Mouse (Mus musculus): ENCODE results near the gene Elobl. TPM values are rescaled to one million over a fixed set of nuclear protein-coding genes. Genes with fewer than 3 reads are reported as not detected.

Elobl gene
- not detected in 2 replicates for polyA plus RNA-seq (2015; fragmentation: Nextera tagmentation; extraction: Ambion mirVana)

GRCm38 (mm10) chr11:88966881-88967361 is at the start of gene Elobl:
Elobl (minus strand) TSS chr11:88966931.
- 96% methylated on average over 2 of the region's 3 CpGs for WGBS
- no peaks in the 10 kb centered on the region for H3K9me3 ChIP-seq
- no peak for ATAC-seq (ENCODE audit: low FRiP score, low read depth)

GRCm38 (mm10) chr11:89012241-89012640 is 45.5 kb upstream of the Elobl start:
- no peaks in the 10 kb centered on the region for H3K27me3 ChIP-seq
- no peak for ATAC-seq (ENCODE audit: low FRiP score, low read depth)
- WGBS: 88% methylated on average over 5 of the region's 5 CpGs
- no peak overlapping the region for H3K9ac ChIP-seq
- no peak overlapping the region for H3K4me2 ChIP-seq
- no peaks in the 10 kb centered on the region for H3K36me3 ChIP-seq
- no peak overlapping the region for H3K4me3 ChIP-seq
- H3K27ac ChIP-seq (replicated peaks): no peak overlapping the region
- H3K4me1 ChIP-seq (replicated peaks): no peaks in the 10 kb centered on the region
- H3K9me3 ChIP-seq: no peaks in the 10 kb centered on the region

More at GRCm38 (mm10) chr11:88966881-88967361, at the start of gene Elobl:
- no peak within 1 kb of the TSS for H3K27ac ChIP-seq (replicated peaks)
- no peak within 1 kb of the TSS for H3K4me3 ChIP-seq
- no peaks in the 10 kb centered on the region for H3K36me3 ChIP-seq
- no peak within 1 kb of the TSS for H3K9ac ChIP-seq
- no peaks in the 10 kb centered on the region for H3K4me1 ChIP-seq (replicated peaks)
- H3K4me2 ChIP-seq: no peak within 1 kb of the TSS
- no peaks in the 10 kb centered on the region for H3K27me3 ChIP-seq

- H3K9me3 ChIP-seq: no peaks in the 10 kb centered on the region
- no peaks in the 10 kb centered on the region for H3K4me1 ChIP-seq (replicated peaks)
- H3K36me3 ChIP-seq: no peaks in the 10 kb centered on the region
- H3K9ac ChIP-seq: no peak overlapping the region
- WGBS: 79% methylated on average over 7 of the region's 7 CpGs
- no peak overlapping the region for H3K4me2 ChIP-seq
- no peak overlapping the region for H3K27ac ChIP-seq (replicated peaks)
- H3K4me3 ChIP-seq: no peak overlapping the region
- ATAC-seq (ENCODE audit: low FRiP score, low read depth): no peak
- H3K27me3 ChIP-seq: no peaks in the 10 kb centered on the region
Measured at GRCm38 (mm10) chr11:89009496-89009895, 42.8 kb upstream of the Elobl start.

DNA sequence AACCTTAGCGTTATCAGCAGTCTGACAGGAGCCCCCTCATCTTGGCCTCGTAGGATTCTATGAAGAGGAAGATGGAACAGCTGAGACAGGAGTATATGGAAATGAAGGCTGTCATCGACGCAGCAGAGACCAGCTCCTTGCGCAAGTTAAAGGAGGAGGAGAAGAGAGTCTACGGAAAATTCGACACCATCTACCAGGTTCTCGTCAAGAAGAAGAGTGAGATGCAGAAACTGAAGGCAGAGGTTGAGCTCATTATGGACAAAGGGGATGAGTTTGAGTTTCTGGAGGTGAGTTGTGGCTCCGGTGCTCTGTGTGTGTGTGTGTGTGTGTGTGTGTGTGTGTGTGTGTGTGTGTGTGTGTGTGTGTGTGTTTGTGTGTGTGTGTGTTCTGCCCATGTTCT is 42.3 kb upstream of the Elobl start:
- 92% methylated on average over 9 of the region's 9 CpGs for WGBS
- no peaks in the 10 kb centered on the region for H3K4me1 ChIP-seq (replicated peaks)
- no peak overlapping the region for H3K4me2 ChIP-seq
- H3K27ac ChIP-seq (replicated peaks): no peak overlapping the region
- ATAC-seq (ENCODE audit: low FRiP score, low read depth): no peak
- no peaks in the 10 kb centered on the region for H3K9me3 ChIP-seq
- no peak overlapping the region for H3K9ac ChIP-seq
- H3K27me3 ChIP-seq: no peaks in the 10 kb centered on the region
- H3K36me3 ChIP-seq: no peaks in the 10 kb centered on the region
- no peak overlapping the region for H3K4me3 ChIP-seq

DNA sequence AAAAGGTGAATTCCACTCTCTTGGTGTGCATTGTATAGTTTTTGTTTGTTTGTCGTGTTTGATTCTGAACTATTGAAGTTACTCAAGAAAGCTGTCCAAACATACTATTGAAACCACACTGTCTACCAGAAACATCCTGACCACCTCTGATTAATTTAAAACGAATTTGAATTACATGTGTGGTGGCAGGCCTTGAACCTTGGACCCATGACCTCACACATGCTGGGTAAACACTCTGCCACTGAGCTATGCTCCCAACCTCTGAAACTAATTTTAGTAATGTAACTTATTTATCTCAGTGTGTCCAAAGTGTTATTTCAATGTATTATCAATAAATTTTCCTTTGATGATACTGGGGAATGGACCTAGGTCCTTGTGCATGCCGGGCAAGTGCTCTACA is 40.9 kb upstream of the Elobl start:
- no peak overlapping the region for H3K27ac ChIP-seq (replicated peaks)
- no peak overlapping the region for H3K4me3 ChIP-seq
- WGBS: 86% methylated on average over 3 of the region's 3 CpGs

DNA sequence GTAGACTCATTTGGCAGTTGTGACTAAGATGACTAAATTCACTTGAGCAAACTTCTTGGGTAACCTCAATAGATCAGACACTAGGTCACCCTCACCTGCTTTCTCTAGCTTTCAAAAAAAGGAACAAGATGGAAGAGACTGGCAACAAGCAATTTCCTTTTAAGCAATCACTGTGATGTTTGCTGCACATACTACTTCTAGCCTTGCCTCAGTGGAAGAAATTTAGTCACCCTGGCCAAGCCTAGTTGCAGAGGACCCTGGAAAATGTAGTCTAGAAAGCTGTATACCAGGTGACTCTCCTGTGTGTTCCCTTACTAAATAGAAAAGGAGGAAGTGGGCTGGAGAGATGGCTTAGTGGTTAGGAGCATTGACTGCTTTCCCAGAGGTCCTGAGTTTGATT is 39.7 kb upstream of the Elobl start:
- no peaks in the 10 kb centered on the region for H3K4me1 ChIP-seq (replicated peaks)
- H3K27me3 ChIP-seq: no peaks in the 10 kb centered on the region
- no peak overlapping the region for H3K4me2 ChIP-seq
- no peak overlapping the region for H3K27ac ChIP-seq (replicated peaks)
- H3K9me3 ChIP-seq: no peaks in the 10 kb centered on the region
- no peak overlapping the region for H3K9ac ChIP-seq
- no peak overlapping the region for H3K4me3 ChIP-seq
- no peak for ATAC-seq (ENCODE audit: low FRiP score, low read depth)
- no peaks in the 10 kb centered on the region for H3K36me3 ChIP-seq

More for the DNA sequence above, 40.9 kb upstream of the Elobl start:
- Histone ChIP-seq H3K9ac (no peak overlapping the region), H3K27me3 (no peaks in the 10 kb centered on the region), H3K4me2 (no peak overlapping the region), H3K9me3 (no peaks in the 10 kb centered on the region), H3K4me1 (replicated peaks) (no peaks in the 10 kb centered on the region), H3K36me3 (no peaks in the 10 kb centered on the region)
- no peak for ATAC-seq (ENCODE audit: low FRiP score, low read depth)

- no peak for ATAC-seq (ENCODE audit: low FRiP score, low read depth)
- no peak overlapping the region for H3K4me3 ChIP-seq
Measured at GRCm38 (mm10) chr11:89005473-89005872, 38.7 kb upstream of the Elobl start.

GRCm38 (mm10) chr11:89003726-89004125 is 37.0 kb upstream of the Elobl start:
- H3K9me3 ChIP-seq: no peaks in the 10 kb centered on the region
- 83% methylated on average over 4 of the region's 4 CpGs for WGBS
- H3K4me3 ChIP-seq: no peak overlapping the region
- H3K4me1 ChIP-seq (replicated peaks): peaks cover 3% of the 10 kb centered on the region; the same call in 1 of the 2 replicates
- no peak overlapping the region for H3K4me2 ChIP-seq
- no peak for ATAC-seq (ENCODE audit: low FRiP score, low read depth)
- peaks cover 14% of the 10 kb centered on the region for H3K27me3 ChIP-seq
- no peak overlapping the region for H3K27ac ChIP-seq (replicated peaks)
- H3K9ac ChIP-seq: no peak overlapping the region
- no peaks in the 10 kb centered on the region for H3K36me3 ChIP-seq

More at GRCm38 (mm10) chr11:89005473-89005872, 38.7 kb upstream of the Elobl start:
- Histone ChIP-seq H3K36me3 (no peaks in the 10 kb centered on the region), H3K4me2 (no peak overlapping the region), H3K27me3 (no peaks in the 10 kb centered on the region), H3K9me3 (no peaks in the 10 kb centered on the region), H3K9ac (no peak overlapping the region), H3K4me1 (replicated peaks) (no peaks in the 10 kb centered on the region), H3K27ac (replicated peaks) (no peak overlapping the region)
- whole genome bisulfite sequencing: 85% methylated on average over 5 of the region's 5 CpGs

DNA sequence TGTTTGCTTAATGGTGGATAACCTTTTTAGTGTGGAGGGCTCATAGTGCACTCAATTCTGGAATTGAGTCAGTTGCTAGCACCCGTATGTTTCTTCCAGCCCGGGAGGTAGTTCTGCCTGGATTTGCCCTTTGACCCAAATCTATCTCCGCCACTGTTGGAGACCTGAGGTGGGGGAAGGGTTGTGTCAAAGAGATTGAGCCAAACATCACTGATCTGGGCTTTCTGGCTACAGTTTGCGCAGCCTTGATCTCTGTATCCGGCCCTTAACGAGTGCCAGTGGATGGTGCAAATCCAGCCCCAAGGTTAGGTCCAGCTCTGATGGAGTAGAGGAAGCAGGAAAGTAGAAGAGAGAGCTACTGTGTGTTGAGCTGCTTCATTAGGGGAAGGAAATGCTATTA is 36.3 kb upstream of the Elobl start:
- no peak overlapping the region for H3K4me3 ChIP-seq
- no peak for ATAC-seq (ENCODE audit: low FRiP score, low read depth)
- H3K27ac ChIP-seq (replicated peaks): no peak overlapping the region
- 67% methylated on average over 6 of the region's 6 CpGs for WGBS
- H3K36me3 ChIP-seq: no peaks in the 10 kb centered on the region
- peak overlapping the region; percentile 10; the same call in 1 of the 2 replicates for H3K4me2 ChIP-seq
- H3K4me1 ChIP-seq (replicated peaks): peaks cover 3% of the 10 kb centered on the region; the same call in 1 of the 2 replicates
- no peak overlapping the region for H3K9ac ChIP-seq
- no peaks in the 10 kb centered on the region for H3K9me3 ChIP-seq
- peaks cover 15% of the 10 kb centered on the region for H3K27me3 ChIP-seq

DNA sequence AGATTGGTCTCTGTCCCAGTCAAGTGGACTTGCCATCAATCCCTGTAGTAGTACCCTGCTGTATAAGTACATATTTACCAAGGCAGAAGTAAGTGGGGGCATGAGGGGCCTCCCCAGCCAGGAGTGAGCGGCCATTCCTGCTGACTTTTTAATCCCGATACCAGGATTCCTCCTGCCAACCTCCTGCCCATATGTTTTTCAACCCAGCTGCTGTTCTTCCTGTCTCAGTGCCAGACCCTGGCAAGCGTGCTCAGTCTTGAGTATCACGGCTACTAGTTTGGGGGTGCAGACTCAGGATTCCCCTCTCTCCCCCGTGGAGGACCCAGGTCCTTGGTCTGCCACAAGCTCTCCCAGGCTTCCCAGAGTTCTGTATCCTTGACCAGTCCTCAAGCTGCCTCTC is 35.9 kb upstream of the Elobl start:
- H3K4me2 ChIP-seq: peak overlapping the region; percentile 10; the same call in 1 of the 2 replicates

GRCm38 (mm10) chr11:89002068-89002467 is 35.3 kb upstream of the Elobl start:
- no peak overlapping the region for H3K4me2 ChIP-seq
- no peaks in the 10 kb centered on the region for H3K9me3 ChIP-seq
- peaks cover 3% of the 10 kb centered on the region; the same call in 1 of the 2 replicates for H3K4me1 ChIP-seq (replicated peaks)
- no peak overlapping the region for H3K4me3 ChIP-seq
- H3K36me3 ChIP-seq: no peaks in the 10 kb centered on the region
- 90% methylated on average over 5 of the region's 5 CpGs for WGBS
- ATAC-seq (ENCODE audit: low FRiP score, low read depth): no peak
- no peak overlapping the region for H3K27ac ChIP-seq (replicated peaks)
- H3K9ac ChIP-seq: no peak overlapping the region
- peaks cover 15% of the 10 kb centered on the region for H3K27me3 ChIP-seq

More for the DNA sequence above, 35.9 kb upstream of the Elobl start:
- Histone ChIP-seq H3K4me3 (no peak overlapping the region), H3K36me3 (no peaks in the 10 kb centered on the region), H3K9me3 (no peaks in the 10 kb centered on the region), H3K9ac (no peak overlapping the region), H3K27ac (replicated peaks) (no peak overlapping the region), H3K4me1 (replicated peaks) (peaks cover 3% of the 10 kb centered on the region; the same call in 1 of the 2 replicates), H3K27me3 (peaks cover 15% of the 10 kb centered on the region)
- ATAC-seq (ENCODE audit: low FRiP score, low read depth): no peak
- 77% methylated on average over 5 of the region's 5 CpGs for WGBS

DNA sequence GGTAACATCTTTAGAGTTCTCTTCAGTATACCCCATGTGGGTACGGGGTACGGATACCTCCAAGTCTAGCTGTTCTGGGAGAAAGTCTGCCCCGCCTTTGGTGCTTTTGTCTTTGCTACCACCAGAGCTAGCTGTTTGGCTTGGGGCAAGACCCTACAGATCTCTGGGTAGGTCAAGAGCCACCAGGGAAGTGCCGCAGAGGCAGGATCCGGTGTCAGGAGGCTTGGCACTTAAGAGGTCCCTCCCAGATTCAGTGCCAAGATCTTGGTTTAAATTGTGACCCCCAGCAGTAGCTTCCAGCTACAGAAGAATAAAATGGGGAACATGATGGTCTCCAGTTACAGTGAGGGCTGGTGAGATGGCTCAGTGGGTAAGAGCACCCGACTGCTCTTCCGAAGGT is 34.8 kb upstream of the Elobl start:
- Histone ChIP-seq H3K9ac (no peak overlapping the region), H3K4me2 (peak overlapping the region; percentile 14; the same call in 1 of the 2 replicates), H3K4me1 (replicated peaks) (peaks cover 3% of the 10 kb centered on the region; the same call in 1 of the 2 replicates), H3K4me3 (no peak overlapping the region), H3K36me3 (no peaks in the 10 kb centered on the region), H3K27me3 (peaks cover 15% of the 10 kb centered on the region), H3K9me3 (no peaks in the 10 kb centered on the region), H3K27ac (replicated peaks) (no peak overlapping the region)
- no peak for ATAC-seq (ENCODE audit: low FRiP score, low read depth)
- 93% methylated on average over 7 of the region's 7 CpGs for WGBS

DNA sequence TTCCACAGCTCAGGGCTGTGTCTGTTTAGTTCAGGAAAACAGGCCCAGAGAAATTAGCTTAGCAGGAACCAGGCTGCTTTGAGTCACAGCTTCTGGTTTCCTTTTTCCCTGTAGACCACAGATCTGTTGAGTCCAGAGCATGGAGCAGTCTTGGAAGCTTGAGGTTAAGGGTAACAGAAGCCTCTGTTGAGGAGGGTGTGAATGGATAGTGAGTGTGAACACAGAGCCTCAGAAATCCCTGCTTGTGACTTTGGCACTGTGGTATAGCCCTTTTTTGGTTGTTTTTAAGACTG is 33.7 kb upstream of the Elobl start:
- Histone ChIP-seq H3K9me3 (no peaks in the 10 kb centered on the region), H3K27me3 (peaks cover 15% of the 10 kb centered on the region), H3K9ac (no peak overlapping the region), H3K4me2 (no peak overlapping the region), H3K4me1 (replicated peaks) (peaks cover 3% of the 10 kb centered on the region; the same call in 1 of the 2 replicates), H3K4me3 (no peak overlapping the region; the same call in 1 of the 2 replicates), H3K27ac (replicated peaks) (no peak overlapping the region), H3K36me3 (no peaks in the 10 kb centered on the region)
- ATAC-seq (ENCODE audit: low FRiP score, low read depth): no peak
